Mouse (Mus musculus) bone marrow macrophage, adult 2 months (primary cell): Measurements from ENCODE around the gene Wars.

Experiments used
- CTCF ChIP-seq: IDR thresholded peaks from 2 replicates; pipeline ENCODE4 v1.5.1; 2012; ENCODE audit warnings: low read depth, mild to moderate bottlenecking, low read length, moderate library complexity
- POLR2A ChIP-seq: IDR thresholded peaks from 2 replicates; pipeline ENCODE4 v1.6.1; 2012; ENCODE audit warnings: mild to moderate bottlenecking, low read depth, low read length, borderline replicate concordance

- no peak for TF ChIP-seq CTCF
- TF ChIP-seq POLR2A, result no peak
Observed at GRCm38 (mm10) chr12:108932113-108932512, 38.1 kb upstream of the Wars start.
